Mouse (Mus musculus) midbrain, embryonic 12.5 days (tissue): ENCODE results near the gene Gm47289. TPM values are rescaled to one million over a fixed set of nuclear protein-coding genes. Genes with fewer than 3 reads are reported as not detected.

Experiments used
- polyA plus RNA-seq: library from polyadenylated mRNA; unstranded; fragments of >200 nt; fragmentation: Nextera tagmentation; extraction: Ambion mirVana; gene quantifications from 2 replicates; pipeline ENCODE4 v1.2.1, GENCODE M21; 2016

Gm47289 gene
- polyA plus RNA-seq, 1 experiment from 2014 or later = not detected

Other genes with a start within 250 kb of the Gm47289 start
- 5.2 and 6.3 TPM in 2 replicates for gene Ctdspl, start 232.7 kb upstream of the Gm47289 start, polyA plus RNA-seq
- 6.3 and 9.1 TPM in 2 replicates for gene Vill, start 106.4 kb upstream of the Gm47289 start, polyA plus RNA-seq
- 22.4 and 31.9 TPM in 2 replicates for gene Plcd1, start 65.7 kb upstream of the Gm47289 start, polyA plus RNA-seq
- gene Dlec1, start 56.7 kb upstream of the Gm47289 start, polyA plus RNA-seq = 0.56 and 1.1 TPM in 2 replicates
- gene Acaa1b, start 2.1 kb upstream of the Gm47289 start, polyA plus RNA-seq = 0.54 and 1.9 TPM in 2 replicates
- not detected in 2 replicates for gene Slc22a13, start 49.9 kb downstream of the Gm47289 start, polyA plus RNA-seq
- 20.9 and 24.1 TPM in 2 replicates for gene Oxsr1, start 163.3 kb downstream of the Gm47289 start, polyA plus RNA-seq
- 79.1 and 82.2 TPM in 2 replicates for gene Acaa1a, start 180.5 kb downstream of the Gm47289 start, polyA plus RNA-seq
- gene Myd88, start 182.2 kb downstream of the Gm47289 start, polyA plus RNA-seq = 5.7 and 6.2 TPM in 2 replicates
- 5.0 and 5.7 TPM in 2 replicates for gene Xylb, start 198.2 kb downstream of the Gm47289 start, polyA plus RNA-seq
- gene Slc22a14, start 206.4 kb downstream of the Gm47289 start, polyA plus RNA-seq = not detected in 2 replicates
- 109 and 116 TPM in 2 replicates for gene Acvr2b, start 243.0 kb downstream of the Gm47289 start, polyA plus RNA-seq